Mouse (Mus musculus) splenic B cell, adult 2 months (primary cell): Measurements from ENCODE around the gene Gm17660.

Source experiments
- DNase-seq: peaks from one replicate; pipeline ENCODE4 v3.0.0-alpha.2; 2011; ENCODE audit warnings: low read depth, low spot score
- H3K27me3 ChIP-seq: 2 replicates; pipeline ENCODE4 v1.6.1; 2012; ENCODE audit warnings: mild to moderate bottlenecking, low read length, moderate library complexity, mixed read lengths; ENCODE audit not compliant: control insufficient read depth, poor library complexity, insufficient read depth, severe bottlenecking
- H3K36me3 ChIP-seq: 2 replicates; pipeline ENCODE4 v1.6.1; 2012; ENCODE audit warnings: mild to moderate bottlenecking, low read length, moderate library complexity, mixed read lengths; ENCODE audit not compliant: control insufficient read depth, poor library complexity, insufficient read depth, severe bottlenecking

Gm17660 gene

DNA sequence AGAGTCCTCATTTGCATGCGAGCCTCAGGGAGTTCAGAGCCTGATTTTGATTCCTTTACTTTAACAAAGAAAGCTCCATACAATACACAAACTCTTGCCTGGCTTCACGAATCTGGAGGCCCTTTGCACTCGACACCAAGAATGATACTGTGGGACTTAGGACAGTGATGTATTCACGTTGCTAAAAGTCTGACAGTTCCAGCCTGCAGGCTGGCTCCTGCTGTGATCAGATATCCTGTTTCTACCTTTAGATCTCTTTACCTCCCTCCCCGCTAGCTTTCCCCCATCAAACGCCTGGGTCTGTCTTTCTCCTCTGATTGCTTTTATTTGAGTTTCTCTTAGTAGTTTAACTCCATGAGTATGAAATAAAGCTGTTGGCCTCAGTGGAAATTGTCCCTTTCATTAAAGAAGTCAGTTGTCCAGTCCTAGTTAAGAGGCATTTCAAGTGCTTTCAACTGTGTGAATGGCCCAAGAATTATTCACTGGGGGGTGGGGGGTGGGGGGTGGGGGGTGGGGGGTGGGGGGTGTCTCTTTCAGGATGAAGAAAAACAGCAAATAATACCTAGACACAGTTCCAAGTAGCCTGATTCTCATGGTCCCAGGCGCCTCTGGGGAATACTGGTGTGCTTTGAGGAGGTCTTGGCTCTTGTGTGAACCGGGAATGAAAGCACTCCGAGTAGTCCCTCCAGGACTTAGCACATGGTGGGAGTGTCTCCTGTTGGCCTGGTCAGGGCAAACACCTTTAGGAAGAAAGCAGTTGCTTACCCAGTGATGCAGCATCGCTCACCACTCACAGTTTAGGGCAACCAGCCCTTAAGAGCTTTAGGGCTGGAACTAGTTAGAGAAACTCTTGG lies 24.5 kb upstream of the Gm17660 start:
- no peak for DNase-seq
- no peaks in the 10 kb centered on the region for H3K27me3 ChIP-seq
- no peaks in the 10 kb centered on the region for H3K36me3 ChIP-seq

DNA sequence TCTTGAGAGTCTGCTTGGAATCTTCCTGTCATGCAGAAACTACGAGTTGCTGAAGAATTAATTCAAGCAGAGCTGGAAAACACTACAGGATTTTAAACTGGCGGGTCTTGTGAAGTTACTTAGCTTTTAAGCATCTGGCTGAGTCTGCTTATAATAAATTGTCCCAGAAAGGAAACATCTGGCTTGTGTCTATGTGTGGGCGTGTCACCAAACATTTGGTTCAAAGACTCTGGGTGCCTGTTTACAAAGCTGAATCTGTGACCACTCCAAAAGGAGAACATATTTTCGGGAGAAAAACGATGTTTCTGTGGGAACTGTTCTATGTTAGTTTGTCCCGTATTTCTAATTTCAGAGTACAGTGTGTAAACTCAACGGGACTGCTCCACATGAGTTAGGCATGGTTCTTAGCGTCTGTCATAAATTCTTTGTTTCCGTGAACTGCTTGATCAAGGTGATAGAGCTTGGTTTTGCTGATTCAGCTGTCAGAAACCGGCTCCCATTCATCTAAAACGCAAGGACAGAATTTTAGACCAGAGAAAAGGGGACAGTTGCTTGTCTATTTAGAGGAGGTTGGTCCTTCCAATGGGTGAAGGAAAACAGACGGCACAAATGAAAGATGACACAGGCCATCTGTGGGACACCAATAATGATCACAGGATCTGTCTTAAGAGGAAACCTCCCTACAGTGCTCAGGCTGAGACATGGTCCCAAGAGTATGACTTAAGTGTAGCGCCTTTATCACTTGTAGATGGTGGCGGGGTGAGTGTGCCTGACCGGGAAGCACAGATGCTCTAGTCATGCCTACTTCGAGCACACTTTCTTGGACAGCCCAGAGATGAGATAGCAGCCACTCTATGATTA lies 18.9 kb upstream of the Gm17660 start:
- no peak for DNase-seq
- Histone ChIP-seq H3K36me3 (no peaks in the 10 kb centered on the region), H3K27me3 (no peaks in the 10 kb centered on the region)

DNA sequence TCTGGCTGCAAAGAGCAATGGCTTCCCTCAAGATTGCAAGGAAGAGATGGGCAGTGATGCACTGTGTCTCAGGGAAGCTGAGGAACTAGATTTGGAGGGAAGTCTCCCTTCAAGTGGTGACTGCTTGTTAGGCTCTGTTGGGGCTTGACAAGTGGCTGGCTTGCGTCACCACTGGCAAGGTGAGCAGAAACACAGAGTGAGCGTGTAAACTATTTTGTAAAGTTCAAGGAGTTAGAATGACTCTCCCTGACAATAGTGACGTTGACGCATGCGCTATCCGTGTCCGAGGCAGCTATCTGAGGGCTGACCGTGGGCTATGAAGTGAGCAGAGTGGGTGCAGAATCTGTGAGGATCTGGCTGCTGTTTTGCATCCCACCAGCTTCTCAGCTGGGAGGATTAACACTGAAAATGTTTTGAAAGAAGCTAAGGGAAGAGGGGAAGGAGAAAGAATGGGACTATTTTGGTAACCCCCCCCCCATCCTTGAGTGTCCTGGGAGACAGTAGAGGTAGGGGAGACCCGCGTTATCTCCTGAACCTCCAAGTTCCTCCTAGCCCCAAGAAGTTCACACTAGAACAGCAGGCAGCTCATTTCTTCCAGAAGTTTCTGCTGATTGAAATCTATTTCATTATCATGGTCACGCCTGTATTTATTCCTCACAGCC lies 18.1 kb upstream of the Gm17660 start:
- no peak for DNase-seq
- H3K27me3 ChIP-seq, result no peaks in the 10 kb centered on the region
- H3K36me3 ChIP-seq, result no peaks in the 10 kb centered on the region

DNA sequence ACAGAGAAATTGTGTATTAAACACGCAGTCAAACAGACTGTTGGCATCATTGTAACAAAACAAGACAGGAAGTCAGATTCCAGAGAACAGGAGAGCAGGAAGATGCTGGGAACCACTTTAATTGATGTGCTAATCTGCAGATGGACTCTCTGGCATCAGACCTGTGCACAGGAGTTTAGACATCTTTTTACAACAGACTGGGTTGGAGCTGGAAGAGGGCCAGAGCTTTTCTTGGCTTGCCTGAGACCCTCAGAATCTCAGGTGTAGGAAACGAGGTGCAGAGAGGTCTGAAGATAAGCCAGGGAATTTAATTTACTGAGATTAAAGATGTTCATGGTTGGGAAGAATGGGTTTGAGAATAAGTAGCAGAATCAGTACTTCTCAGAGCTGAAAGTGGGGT lies 12.3 kb upstream of the Gm17660 start:
- Histone ChIP-seq H3K36me3 (no peaks in the 10 kb centered on the region), H3K27me3 (no peaks in the 10 kb centered on the region)
- no peak for DNase-seq

DNA sequence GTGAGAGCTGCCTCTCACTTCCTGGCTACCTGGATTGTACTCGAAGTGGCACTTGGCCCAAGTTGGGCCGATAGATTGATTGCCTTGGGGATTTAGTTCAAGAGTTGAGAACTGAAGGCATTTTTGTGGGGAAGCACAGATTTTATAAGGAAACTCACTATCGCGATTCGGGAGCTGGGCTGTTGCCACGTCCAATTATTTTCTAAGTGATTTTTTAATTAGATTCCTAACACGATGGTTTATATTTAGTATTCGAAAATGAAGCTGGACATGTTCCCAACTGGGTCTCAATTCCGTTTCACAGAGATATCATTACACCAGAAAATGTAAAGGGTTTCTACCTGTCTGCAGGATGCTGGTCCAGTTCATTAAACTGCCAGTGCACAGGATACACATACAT lies 8.0 kb upstream of the Gm17660 start:
- DNase-seq, result no peak
- no peaks in the 10 kb centered on the region for H3K36me3 ChIP-seq
- no peaks in the 10 kb centered on the region for H3K27me3 ChIP-seq

DNA sequence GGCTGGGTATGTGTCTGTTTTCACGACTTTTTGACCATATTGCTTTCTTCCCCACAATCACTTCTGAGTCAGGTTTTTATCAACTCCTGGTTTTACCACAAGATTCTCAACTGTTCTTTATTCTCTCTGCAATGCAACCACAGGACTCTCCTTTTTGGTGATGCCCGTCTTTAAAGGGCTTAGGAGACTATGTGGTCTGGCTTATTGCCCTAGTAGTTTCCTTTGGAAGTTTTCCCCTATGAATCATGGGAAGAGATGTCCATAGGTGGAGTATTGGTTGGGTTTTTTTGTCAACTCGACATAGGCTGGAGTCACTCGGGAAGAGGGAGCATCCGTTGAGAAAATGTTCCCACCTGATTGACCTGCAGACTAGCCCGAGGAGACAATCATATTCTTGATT lies 3.3 kb upstream of the Gm17660 start:
- Histone ChIP-seq H3K27me3 (no peaks in the 10 kb centered on the region), H3K36me3 (no peaks in the 10 kb centered on the region)
- no peak for DNase-seq

DNA sequence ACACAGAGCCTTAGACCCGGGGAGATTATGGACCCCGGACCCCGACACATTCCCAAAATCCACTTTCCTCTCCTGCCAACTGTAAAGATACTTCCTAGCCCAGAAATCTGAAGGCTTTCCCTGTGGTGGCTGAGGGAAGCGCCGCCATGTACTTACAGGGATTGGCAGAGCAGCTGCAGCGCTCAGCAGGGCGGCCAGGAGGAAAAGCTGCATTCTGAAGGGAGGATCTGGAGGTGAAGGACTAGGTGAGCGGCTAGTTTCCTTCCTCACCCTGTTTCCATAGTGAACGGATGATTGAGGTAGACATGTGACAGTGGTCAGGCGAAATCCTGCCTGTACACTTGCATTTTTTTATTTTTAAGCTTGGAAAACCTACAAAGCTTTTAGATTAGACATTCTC lies 1.0 kb downstream of the Gm17660 start:
- no peaks in the 10 kb centered on the region for H3K36me3 ChIP-seq
- H3K27me3 ChIP-seq, result no peaks in the 10 kb centered on the region
- no peak for DNase-seq

DNA sequence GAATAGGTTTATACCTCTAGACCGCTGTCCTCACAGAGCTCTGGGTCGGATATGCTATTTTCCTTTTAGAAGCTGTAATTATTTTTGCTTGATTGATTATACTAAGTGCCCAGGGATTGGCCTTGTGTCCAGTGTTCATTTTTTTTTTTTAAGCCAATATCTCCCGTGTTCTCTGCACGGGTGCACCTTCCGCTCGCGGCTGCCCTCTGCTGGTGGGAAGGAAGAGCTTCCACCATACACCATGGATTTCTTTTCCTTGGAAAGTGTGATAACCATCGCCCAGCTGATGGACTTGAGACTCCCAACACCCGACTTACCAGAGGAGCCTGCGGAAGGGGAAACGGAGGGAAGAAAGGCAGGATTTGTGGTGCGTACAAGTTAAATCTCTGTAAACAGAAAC lies 3.0 kb downstream of the Gm17660 start:
- H3K27me3 ChIP-seq, result no peaks in the 10 kb centered on the region
- peak; percentile 68 for DNase-seq

DNA sequence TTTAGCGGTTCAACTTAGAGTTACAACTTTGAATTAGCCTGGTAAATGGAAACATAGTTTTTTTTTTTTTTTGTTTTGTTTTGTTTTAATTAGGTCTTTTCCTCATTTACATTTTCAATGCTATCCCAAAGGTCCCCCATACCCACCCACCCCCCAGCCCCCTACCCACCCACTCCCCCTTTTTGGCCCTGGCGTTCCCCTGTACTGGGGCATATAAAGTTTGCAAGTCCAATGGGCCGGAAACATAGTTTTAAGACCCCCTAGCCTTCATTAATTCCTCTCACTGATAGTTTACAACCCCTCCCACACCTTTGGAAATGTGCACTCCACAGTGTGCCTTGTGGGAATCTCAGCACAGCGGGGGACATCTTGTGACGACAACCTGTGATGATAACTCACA lies 3.8 kb downstream of the Gm17660 start:
- Histone ChIP-seq H3K27me3 (no peaks in the 10 kb centered on the region), H3K36me3 (no peaks in the 10 kb centered on the region)
- no peak for DNase-seq

More for the DNA sequence above, 3.0 kb downstream of the Gm17660 start:
- H3K36me3 ChIP-seq, result no peaks in the 10 kb centered on the region

DNA sequence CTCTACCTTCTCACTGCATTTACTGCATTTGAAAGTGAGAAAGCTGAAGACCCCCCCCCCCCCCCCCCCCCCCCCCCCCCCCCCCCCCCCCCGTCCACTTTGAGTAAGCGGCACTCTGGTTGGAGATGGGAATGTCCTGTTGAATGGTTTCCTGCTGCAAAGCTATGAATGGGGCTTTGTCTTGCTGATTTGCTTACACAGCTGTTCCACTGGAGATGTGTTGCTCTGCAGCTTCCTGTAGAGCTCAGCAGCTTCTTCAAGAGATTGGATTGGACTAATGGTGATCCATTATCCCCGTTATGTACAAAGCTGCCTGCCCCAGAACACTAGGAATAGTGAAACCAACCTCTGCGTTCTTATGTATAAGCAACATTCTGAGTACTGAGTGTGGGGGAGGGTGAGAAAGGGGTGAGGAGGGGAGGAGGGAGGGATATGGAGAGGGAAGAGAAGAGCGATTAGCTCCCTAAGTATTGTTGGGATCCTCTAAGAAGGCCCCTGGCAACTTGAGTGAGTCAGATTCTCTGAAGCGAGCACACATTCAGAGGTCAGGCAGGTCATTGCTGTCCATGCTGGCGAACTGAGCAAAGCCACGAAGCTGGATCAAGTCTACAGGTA lies 5.0 kb downstream of the Gm17660 start:
- Histone ChIP-seq H3K27me3 (no peaks in the 10 kb centered on the region), H3K36me3 (no peaks in the 10 kb centered on the region)
- DNase-seq, result no peak

DNA sequence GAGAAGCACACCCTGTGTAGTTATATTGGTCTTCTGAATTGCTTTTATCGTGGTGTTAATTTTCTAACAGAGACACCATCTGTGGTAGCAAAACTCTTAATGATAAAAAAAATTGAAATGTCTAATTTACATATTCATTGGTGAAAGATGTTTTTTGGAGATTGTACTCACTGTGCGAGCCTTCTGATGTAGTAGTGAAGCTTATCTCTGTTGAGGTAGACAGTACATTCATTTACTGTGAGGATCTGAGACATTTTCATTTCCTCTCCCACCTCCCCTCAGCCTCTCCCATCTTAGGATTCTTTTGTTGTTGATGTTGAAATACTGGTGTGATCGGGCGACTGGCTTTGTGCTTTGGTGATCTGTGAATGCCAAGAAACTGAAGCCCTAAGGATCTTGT lies 6.4 kb downstream of the Gm17660 start:
- DNase-seq, result no peak
- Histone ChIP-seq H3K27me3 (no peaks in the 10 kb centered on the region), H3K36me3 (no peaks in the 10 kb centered on the region)

DNA sequence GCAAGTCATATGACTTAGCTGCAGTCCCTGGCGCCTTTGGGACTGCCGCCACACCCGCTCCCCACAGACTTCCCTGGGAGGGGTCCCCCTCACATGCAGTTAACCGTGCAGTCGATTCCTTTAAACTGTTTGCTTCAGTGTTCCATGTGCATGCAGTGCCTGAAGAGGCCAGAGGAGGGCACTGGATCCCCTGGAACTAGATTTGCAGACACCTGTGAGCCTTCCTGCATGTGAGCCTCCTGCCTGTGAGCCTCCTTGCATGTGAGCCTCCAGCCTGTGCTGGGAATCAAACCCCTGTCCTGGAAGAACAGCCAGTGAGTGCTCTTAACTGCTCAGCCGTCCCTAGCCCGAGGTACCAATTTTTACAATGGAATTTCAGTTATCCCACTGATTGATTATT lies 8.7 kb downstream of the Gm17660 start:
- Histone ChIP-seq H3K27me3 (no peaks in the 10 kb centered on the region), H3K36me3 (peaks cover 4% of the 10 kb centered on the region)
- DNase-seq, result peak; percentile 51

DNA sequence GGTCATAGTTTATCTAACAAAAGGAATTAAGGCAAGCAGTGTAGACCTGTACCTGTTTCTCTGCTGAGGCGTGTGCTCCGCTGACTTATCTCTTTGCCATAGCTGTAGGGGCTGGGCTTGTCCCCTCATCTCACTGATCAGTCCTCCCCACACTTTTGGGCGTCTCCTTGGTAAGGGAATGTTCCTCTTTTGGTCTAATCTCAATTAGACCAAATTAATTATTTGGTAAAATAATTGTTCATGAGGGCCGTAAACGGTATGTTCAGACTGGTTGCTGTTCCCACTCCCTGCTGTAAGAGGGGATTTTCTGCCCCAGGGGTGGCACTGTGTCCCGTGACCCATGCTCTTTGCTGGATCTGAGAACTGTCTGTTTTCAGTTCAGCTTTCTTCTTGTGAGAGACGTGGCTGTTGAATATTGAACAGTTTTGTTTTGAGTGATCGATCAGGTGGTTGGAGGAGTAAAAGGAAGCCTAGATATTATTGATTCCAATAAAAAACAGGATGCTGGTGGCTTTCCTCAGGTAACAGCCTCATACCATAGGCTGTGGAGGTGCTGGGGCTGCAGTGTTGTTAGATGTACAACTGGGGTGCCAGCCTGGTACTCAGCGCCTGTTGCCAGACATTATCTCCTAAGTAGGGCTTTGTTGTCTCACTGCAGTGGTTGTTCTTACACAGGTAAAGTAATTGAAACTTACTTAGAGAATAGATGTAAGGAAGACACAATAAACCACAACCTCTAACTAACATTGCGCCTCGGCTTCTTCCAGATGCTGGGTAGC lies 14.4 kb downstream of the Gm17660 start:
- Histone ChIP-seq H3K36me3 (peaks cover 11% of the 10 kb centered on the region), H3K27me3 (no peaks in the 10 kb centered on the region)
- DNase-seq, result no peak
